Mouse (Mus musculus) heart, adult 8-10 months (tissue): ENCODE measurements around the gene Mapk13. TPM values are rescaled to one million over a fixed set of nuclear protein-coding genes. Genes with fewer than 3 reads are reported as not detected.

Source experiments
- DNase-seq: peaks from one replicate; pipeline ENCODE4 v3.0.0; 2022; ENCODE audit warnings: low spot score
- total RNA-seq, 4 experiments: library from RNA; stranded (reverse); gene quantifications; 2 replicates each; pipeline ENCODE4 v1.2.4; 2022

Gene Mapk13
- total RNA-seq, 4 experiments from 2014 or later = 0.16 to 0.83 TPM; not detected in 2

DNA sequence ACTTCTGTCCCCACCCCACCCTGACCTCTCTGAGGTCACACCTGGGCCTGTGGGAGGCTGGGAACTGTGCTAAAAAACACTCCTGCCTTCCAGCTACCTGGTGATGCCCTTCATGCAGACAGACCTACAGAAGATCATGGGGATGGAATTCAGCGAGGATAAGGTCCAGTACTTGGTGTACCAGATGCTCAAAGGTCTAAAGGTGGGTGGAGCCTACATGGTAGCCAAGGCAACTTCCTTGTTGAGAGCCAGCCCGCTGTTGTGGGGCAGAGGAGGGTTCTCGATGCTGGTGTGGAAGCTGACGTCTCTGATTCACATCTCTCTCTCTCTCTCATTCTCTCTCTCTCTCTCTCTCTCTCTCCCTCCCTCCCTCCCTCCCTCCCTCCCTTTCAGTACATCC, 6.1 kb downstream of the Mapk13 start:
- DNase-seq = no peak

DNA sequence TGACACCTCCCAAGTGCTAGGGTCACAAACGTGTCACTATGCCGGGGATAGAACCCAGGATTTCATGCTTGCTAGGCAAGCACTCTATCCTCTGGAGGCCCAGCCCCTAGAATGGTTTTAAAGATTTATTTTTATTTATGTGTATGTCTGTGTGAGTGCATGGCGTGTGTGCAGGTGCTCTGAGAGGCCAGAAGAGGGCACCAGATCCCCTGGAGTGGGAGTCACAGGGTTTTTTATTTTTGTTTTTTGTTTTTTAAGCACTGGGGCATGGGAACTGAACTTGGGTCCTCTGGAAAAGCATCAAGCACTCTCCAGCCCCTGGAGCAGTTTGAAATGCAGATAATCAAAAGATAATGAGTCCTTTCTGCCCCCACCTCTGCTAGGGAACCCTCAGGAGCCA, 7.7 kb downstream of the Mapk13 start:
- DNase-seq = no peak

- peak; percentile 55 for DNase-seq
These were observed 8.3 kb downstream of the Mapk13 start for GRCm38 (mm10) chr17:28777231-28778005.

DNA sequence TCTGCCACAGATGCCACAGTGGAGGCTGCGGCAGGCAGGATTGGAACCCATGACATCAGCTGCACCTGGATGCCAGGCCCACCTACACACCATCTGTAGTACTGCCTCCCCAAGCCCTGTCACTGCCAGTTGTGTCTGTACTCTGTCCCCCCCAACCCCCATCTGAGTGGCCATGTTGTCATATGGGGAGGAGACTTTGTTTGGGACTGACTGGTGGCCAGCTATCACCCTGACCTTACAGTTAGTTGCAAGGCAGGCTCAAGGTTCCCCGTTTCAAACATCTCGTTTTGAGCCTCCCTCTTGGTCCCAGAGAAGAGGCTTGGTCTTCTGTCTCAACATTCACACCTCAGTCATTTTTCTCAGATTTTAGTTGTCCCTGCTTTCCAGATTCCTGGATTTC, 10.6 kb downstream of the Mapk13 start:
- no peak for DNase-seq

- no peak for DNase-seq
These were observed 11.7 kb downstream of the Mapk13 start for GRCm38 (mm10) chr17:28780836-28781235.

DNA sequence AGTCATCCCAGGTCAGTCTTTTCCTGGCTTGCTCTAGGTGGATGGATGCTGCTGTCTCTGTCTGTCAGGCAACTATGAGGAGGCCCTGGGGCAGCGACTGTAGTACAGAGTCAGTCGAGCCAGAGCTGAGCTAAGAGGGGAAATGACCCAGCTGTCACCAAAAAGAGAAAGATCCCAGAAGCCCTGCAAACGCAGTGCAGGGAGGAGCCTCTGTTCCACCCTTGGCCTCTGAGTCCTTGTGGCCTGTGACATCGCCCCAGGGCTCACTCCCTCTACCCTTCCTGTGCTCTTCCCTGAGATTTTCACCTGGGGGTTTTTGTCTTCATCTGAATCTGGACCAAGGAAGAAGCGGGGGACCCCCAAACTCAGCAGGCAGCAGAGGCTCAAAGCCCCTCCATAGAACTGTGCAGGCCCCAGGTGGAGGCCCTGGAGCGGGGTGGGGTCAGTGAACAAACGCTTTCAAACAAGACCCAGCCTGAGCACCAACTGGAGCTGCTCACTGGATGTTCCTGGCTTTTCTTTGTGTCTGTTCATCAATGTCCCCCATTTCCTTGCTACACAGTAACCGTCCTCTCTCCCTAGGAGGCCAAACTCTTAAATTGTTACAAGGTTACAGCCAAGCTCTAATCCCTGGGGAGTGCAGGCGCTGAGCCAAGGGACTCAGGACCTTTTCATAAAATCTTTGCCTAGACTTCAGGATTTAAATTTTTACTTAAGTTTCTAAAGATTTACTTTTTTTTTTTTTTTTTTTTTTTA, 12.4 kb downstream of the Mapk13 start:
- DNase-seq = no peak

DNA sequence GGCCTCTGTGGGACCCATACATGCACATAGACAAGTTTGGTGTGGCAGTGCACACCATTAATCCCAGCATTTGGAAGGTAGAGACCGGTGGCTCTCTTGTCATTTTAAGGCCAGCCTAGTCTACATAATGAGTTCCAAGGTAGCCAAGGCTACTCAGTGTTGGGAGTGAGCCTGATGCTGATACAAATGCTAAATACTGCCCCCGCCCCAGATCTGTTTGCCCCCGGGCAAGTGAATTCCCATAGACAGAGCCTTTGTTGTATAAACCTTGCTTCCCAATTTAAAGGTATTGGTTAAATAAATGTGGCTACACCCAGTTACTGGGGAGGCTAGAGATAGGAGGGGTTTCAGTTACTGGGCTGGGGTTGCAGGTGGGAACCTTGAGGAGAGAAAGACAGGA, 15.9 kb downstream of the Mapk13 start:
- DNase-seq = no peak

GRCm38 (mm10) chr17:28787507-28787906, 18.4 kb downstream of the Mapk13 start:
- DNase-seq = no peak

DNA sequence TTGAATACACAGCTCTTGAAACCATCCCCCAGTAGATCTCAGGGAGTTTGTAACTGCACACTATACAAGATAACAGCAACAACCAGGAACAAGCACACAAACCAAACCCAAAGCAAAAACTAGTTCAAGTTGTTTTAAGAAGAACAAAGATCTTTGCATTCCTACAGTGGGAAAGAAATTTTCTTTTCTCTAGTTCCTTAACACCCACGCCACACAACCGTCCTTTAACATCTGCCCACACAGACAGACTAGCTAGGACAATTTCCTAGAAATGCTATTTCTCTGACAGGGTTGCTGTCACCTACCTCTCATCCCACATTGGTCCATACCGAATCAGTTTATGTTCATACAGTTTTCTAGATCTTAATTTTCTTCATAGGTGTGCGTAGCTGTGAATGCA, 27.9 kb downstream of the Mapk13 start:
- no peak for DNase-seq

- DNase-seq = no peak
These were observed 30.4 kb downstream of the Mapk13 start for GRCm38 (mm10) chr17:28799291-28800160.

GRCm38 (mm10) chr17:28800281-28800670, 31.2 kb downstream of the Mapk13 start:
- DNase-seq = no peak

GRCm38 (mm10) chr17:28800671-28801412, 31.7 kb downstream of the Mapk13 start, which contains the start of gene Brpf3:
Gene Brpf3 (plus strand): TSS chr17:28801090.
- DNase-seq = peak; percentile 62

DNA sequence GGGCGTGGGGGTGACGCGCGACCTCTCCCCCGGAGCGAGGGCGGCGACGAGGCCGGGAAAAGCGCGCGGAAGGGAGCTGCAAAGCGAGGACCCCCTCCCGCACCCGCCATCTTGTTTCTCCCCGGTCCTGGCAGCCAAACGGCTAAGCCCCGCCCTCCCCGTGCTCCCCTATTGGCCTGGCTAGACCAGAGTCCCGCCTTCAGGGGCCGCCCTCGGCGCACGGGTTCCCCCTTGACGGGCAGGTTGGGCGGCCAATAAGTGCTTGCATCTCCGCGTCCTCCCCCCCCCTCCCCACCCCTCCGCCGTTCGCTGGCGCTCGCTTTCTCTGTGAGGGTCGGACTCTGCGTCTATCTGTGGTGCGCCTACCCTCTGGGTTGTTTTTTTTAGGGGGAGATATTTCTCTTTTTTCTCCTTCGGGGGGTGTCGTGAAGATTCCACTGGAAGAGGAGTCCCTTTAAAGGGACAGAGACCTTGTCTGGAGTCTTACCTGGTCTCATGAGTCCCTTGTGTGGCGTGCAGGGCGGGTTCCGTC, 32.4 kb downstream of the Mapk13 start:
- peak; percentile 99 for DNase-seq

- no peak for DNase-seq
These were observed 32.9 kb downstream of the Mapk13 start for GRCm38 (mm10) chr17:28802006-28802481.

DNA sequence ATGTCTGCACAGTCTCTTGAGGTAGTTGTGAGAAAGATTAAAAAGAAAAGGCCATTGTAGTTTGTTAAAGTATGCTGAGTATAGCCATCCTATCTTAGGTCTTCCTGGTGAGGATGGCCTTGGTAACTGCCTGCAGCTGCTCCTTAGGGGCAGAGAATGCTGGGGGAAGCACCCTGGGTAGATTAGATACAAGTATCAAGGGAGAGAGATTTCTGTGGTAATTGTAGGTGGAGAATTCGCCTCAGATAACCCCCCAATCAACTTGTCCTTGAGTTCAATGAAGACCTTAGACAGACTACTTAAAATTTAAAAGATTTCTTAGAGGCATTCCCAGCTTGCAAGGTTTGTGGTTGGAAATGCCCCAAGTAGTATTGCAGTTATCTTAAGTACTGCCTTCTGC, 34.2 kb downstream of the Mapk13 start:
- no peak for DNase-seq

- DNase-seq = no peak
These were observed 35.9 kb downstream of the Mapk13 start for GRCm38 (mm10) chr17:28804973-28805372.

DNA sequence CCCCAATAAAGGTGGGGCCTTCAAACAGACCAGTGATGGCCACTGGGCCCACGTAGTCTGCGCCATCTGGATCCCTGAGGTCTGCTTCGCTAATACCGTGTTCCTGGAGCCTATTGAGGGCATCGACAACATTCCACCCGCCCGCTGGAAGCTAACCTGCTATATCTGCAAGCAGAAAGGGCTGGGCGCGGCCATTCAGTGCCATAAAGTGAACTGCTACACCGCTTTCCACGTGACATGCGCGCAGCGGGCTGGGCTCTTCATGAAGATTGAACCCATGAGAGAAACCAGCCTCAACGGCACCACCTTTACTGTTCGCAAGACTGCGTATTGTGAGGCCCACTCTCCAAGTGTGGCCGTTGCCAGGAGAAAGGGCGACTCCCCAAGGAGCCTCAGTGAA, 37.7 kb downstream of the Mapk13 start:
- DNase-seq = no peak

DNA sequence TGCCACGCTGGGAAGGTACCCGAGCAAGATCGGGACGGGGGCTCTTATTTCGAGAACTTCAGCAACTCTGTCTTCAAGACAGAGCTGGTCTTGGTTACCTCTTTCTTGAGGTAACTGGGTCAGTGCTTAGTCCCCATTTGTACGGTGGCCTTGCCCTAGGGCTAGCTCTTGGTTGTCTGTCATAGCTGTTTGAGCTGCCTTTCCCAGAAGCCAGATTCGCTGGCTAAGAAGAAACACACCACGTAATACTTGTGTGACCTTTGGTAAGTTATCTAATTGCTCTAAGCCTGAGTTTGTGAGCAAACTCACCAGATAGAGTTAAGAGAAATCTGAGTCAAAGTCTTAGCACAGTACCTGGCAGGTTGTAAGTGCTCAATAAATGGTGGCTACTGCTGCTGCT, 39.6 kb downstream of the Mapk13 start:
- no peak for DNase-seq

GRCm38 (mm10) chr17:28809175-28809831, 40.2 kb downstream of the Mapk13 start:
- no peak for DNase-seq

GRCm38 (mm10) chr17:28812345-28812744, 43.2 kb downstream of the Mapk13 start:
- no peak for DNase-seq
